Mouse (Mus musculus): ENCODE results near the gene Dlgap4. TPM values are rescaled to one million over a fixed set of nuclear protein-coding genes. Genes with fewer than 3 reads are reported as not detected.

The Dlgap4 gene
- polyA plus RNA-seq, 1 experiment from 2014 or later: 55.5 TPM

DNA sequence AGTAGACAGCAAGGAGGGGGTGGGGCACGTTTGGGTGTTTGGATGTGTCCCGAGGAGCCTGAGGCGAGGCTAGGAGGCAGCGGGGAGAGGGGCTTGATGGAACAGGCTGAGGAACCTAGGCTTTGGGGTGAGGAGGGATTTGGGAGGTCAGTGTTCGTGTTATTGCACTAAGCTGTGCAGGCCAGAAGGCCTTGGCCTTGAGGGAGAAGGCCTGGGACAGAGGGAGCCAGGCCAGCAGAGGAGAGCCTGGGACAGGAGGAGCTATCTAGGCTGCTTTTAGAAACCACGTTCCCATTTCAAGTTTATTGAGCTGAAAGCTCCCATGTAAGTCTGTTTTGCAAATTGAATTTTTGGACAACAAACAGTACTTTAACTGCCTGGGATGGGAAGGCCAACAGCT lies 46.5 kb downstream of the Dlgap4 start:
- WGBS: 69% methylated on average over 6 of the region's 6 CpGs
- no peak overlapping the region for H3K27ac ChIP-seq (ENCODE audit: low read length)
- H3K9me3 ChIP-seq (replicated peaks; ENCODE audit: control insufficient read depth, low read length): no peaks in the 10 kb centered on the region
- no peak for ATAC-seq (ENCODE audit: insufficient read depth, low FRiP score)
- H3K4me3 ChIP-seq (replicated peaks; ENCODE audit: low read length): no peak overlapping the region
- H3K4me2 ChIP-seq (ENCODE audit: low read depth, low read length): no peak overlapping the region
- H3K27me3 ChIP-seq (ENCODE audit: control insufficient read depth, insufficient read depth, low read length): no peaks in the 10 kb centered on the region
- H3K4me1 ChIP-seq (ENCODE audit: control insufficient read depth, insufficient read depth, low read length): no peaks in the 10 kb centered on the region
- H3K9ac ChIP-seq (ENCODE audit: low read length): no peak overlapping the region
- no peaks in the 10 kb centered on the region for H3K36me3 ChIP-seq (ENCODE audit: control insufficient read depth, insufficient read depth, low read length)

DNA sequence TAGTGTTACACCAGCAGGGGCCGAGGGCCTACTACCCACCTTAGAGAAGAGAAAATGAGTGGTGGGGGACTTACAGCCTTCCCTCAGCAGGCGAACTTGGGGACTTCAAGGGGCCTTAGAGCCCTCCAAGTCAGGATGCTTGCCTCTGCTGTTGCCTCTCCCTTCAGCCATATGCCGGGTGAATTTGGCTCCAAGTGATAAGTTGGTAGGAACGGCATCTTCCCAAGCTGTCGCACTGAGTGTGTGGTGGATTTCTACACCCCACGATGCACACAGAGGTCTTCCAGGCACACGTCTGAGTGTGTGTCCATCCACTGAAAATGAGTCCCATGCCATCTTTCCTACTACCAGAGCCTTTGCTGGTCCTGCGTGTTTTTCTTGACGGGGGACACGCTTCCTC lies 49.7 kb downstream of the Dlgap4 start:
- Histone ChIP-seq H3K4me1 (ENCODE audit: control insufficient read depth, insufficient read depth, low read length) (no peaks in the 10 kb centered on the region), H3K9ac (ENCODE audit: low read length) (no peak overlapping the region), H3K27me3 (ENCODE audit: control insufficient read depth, insufficient read depth, low read length) (no peaks in the 10 kb centered on the region), H3K36me3 (ENCODE audit: control insufficient read depth, insufficient read depth, low read length) (no peaks in the 10 kb centered on the region), H3K4me3 (replicated peaks; ENCODE audit: low read length) (no peak overlapping the region), H3K27ac (ENCODE audit: low read length) (no peak overlapping the region), H3K9me3 (replicated peaks; ENCODE audit: control insufficient read depth, low read length) (no peaks in the 10 kb centered on the region), H3K4me2 (ENCODE audit: low read depth, low read length) (no peak overlapping the region)
- 76% methylated on average over 10 of the region's 10 CpGs for WGBS
- no peak for ATAC-seq (ENCODE audit: insufficient read depth, low FRiP score)

DNA sequence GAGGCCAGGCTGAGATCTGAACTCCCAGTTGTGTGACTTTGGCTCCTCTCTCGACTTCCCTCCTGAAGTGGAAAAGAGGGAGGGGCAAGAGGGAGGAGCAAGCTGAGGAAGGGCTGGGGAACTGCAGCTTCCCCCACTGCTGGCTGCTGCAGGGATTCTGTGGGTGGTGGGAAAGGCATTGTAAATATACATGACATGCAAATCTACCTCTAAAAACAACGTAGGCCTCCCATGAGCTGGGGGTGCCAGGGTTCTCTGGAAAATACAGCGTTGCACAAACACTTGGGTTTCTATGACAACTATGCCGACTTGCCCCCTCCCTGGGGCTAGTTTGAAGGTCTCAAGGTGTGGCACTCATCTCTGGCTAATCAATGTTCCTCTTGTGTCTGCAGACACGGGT lies 50.9 kb downstream of the Dlgap4 start:
- H3K4me1 ChIP-seq (ENCODE audit: control insufficient read depth, insufficient read depth, low read length): no peaks in the 10 kb centered on the region
- no peaks in the 10 kb centered on the region for H3K27me3 ChIP-seq (ENCODE audit: control insufficient read depth, insufficient read depth, low read length)
- no peak overlapping the region for H3K4me3 ChIP-seq (replicated peaks; ENCODE audit: low read length)
- no peak overlapping the region for H3K27ac ChIP-seq (ENCODE audit: low read length)
- H3K4me2 ChIP-seq (ENCODE audit: low read depth, low read length): no peak overlapping the region
- no peaks in the 10 kb centered on the region for H3K9me3 ChIP-seq (replicated peaks; ENCODE audit: control insufficient read depth, low read length)
- ATAC-seq (ENCODE audit: insufficient read depth, low FRiP score): no peak
- no peak overlapping the region for H3K9ac ChIP-seq (ENCODE audit: low read length)
- H3K36me3 ChIP-seq (ENCODE audit: control insufficient read depth, insufficient read depth, low read length): no peaks in the 10 kb centered on the region
- WGBS: 11% methylated on average over 5 of the region's 5 CpGs

DNA sequence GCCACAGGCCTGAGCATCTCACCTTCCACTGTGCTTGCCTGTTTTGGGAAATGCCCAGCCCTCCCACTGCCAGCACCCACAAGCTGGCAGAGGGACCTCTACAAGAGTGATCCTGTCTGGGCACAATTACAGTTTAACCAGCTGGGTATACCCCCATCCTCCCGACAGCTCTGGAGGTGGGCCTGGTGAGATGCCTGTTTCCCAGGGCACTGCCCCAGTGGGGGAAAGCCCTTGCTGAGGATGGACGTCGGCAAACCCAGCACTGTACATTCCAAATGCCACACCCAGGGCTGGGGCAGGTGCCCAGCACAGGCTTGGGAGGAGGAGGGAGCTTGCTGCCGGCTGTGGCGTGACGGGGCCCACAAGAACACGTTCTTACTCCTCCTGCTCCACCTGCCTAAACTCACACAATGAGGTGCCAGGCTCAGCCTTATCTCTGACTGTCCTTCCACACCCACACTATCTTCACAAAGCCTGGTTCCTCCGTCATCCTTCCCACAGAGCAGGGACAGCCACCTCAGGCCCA lies 51.6 kb downstream of the Dlgap4 start:
- Histone ChIP-seq H3K4me3 (replicated peaks; ENCODE audit: low read length) (no peak overlapping the region), H3K36me3 (ENCODE audit: control insufficient read depth, insufficient read depth, low read length) (no peaks in the 10 kb centered on the region), H3K27ac (ENCODE audit: low read length) (no peak overlapping the region), H3K27me3 (ENCODE audit: control insufficient read depth, insufficient read depth, low read length) (no peaks in the 10 kb centered on the region), H3K4me1 (ENCODE audit: control insufficient read depth, insufficient read depth, low read length) (no peaks in the 10 kb centered on the region), H3K9me3 (replicated peaks; ENCODE audit: control insufficient read depth, low read length) (no peaks in the 10 kb centered on the region), H3K9ac (ENCODE audit: low read length) (no peak overlapping the region), H3K4me2 (ENCODE audit: low read depth, low read length) (no peak overlapping the region)
- no peak for ATAC-seq (ENCODE audit: insufficient read depth, low FRiP score)
- WGBS: 55% methylated on average over 8 of the region's 8 CpGs

DNA sequence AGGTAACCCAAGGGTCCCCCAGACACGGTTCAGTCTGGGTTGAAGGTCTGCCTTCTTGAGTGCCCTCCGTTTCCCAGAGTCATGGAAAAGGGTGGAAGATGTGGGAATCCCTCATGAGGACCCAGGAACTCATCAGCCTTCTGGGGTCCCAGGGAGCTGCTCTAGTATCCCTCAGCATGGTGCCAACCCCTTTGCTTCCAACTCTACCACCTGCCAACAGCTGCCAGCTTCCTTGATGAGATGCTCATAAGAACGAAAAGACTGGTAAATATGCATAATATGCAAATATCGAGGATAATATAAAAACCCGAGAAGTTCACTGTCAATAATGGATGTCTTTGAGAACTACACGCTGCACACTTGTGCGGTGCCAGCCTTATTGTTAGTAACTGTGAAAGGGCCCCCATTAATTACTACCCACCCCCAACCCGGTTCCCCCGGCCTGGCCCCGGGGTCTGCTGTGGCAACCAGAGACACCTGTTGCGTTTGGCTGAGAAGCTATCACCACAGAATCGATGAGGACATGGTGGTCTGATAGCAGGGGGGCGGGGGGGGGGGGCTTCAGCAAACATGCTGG lies 52.2 kb downstream of the Dlgap4 start:
- WGBS: 74% methylated on average over 13 of the region's 13 CpGs
- Histone ChIP-seq H3K27ac (ENCODE audit: low read length) (no peak overlapping the region), H3K4me2 (ENCODE audit: low read depth, low read length) (no peak overlapping the region), H3K36me3 (ENCODE audit: control insufficient read depth, insufficient read depth, low read length) (no peaks in the 10 kb centered on the region), H3K4me3 (replicated peaks; ENCODE audit: low read length) (no peak overlapping the region), H3K27me3 (ENCODE audit: control insufficient read depth, insufficient read depth, low read length) (no peaks in the 10 kb centered on the region), H3K4me1 (ENCODE audit: control insufficient read depth, insufficient read depth, low read length) (no peaks in the 10 kb centered on the region), H3K9me3 (replicated peaks; ENCODE audit: control insufficient read depth, low read length) (no peaks in the 10 kb centered on the region), H3K9ac (ENCODE audit: low read length) (no peak overlapping the region)
- ATAC-seq (ENCODE audit: insufficient read depth, low FRiP score): no peak

DNA sequence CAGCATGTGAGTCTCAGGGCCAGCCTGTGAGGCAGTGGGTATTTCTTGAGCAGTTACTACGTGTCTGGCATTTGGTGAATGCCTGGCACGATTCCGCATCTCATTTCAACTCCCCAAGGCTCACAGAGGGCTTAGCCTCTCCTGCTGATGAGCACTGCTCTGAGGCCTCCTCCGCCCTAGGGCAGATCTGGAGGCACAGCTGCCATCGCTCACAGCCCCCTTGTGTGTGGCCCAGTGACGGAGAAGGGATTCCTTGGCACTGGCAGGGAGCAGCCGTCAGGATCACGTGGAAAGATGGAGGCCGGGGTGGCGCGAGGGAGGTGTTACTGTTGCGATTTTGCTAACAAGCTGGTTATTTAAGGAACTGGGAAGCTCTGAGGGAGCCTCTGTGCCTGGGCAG lies 52.7 kb downstream of the Dlgap4 start:
- H3K4me1 ChIP-seq (ENCODE audit: control insufficient read depth, insufficient read depth, low read length): no peaks in the 10 kb centered on the region
- H3K9me3 ChIP-seq (replicated peaks; ENCODE audit: control insufficient read depth, low read length): no peaks in the 10 kb centered on the region
- H3K9ac ChIP-seq (ENCODE audit: low read length): no peak overlapping the region
- 40% methylated on average over 12 of the region's 12 CpGs for WGBS
- no peaks in the 10 kb centered on the region for H3K36me3 ChIP-seq (ENCODE audit: control insufficient read depth, insufficient read depth, low read length)
- H3K4me3 ChIP-seq (replicated peaks; ENCODE audit: low read length): no peak overlapping the region
- H3K27ac ChIP-seq (ENCODE audit: low read length): no peak overlapping the region
- no peaks in the 10 kb centered on the region for H3K27me3 ChIP-seq (ENCODE audit: control insufficient read depth, insufficient read depth, low read length)
- ATAC-seq (ENCODE audit: insufficient read depth, low FRiP score): no peak
- no peak overlapping the region for H3K4me2 ChIP-seq (ENCODE audit: low read depth, low read length)

DNA sequence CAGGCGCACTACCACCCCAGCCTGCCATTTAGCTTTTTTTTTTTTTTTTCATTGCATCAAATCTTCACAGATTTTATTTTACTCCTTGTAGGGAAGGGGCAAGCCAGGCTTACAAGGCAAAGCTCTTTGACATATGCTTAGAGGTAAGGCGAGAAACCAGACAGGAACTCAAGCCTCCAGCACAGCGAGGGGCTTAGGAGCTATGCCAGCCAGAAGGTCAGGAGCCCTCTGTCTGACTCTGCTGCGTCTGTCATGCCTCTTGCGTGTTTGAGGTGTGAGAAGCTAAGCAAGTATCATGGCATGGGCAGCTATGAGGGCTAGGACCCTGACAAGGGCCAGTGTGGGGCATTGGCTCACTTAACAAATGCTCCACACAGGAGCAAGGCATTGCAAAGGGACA lies 53.8 kb downstream of the Dlgap4 start:
- Histone ChIP-seq H3K4me2 (ENCODE audit: low read depth, low read length) (no peak overlapping the region), H3K36me3 (ENCODE audit: control insufficient read depth, insufficient read depth, low read length) (no peaks in the 10 kb centered on the region), H3K27me3 (ENCODE audit: control insufficient read depth, insufficient read depth, low read length) (no peaks in the 10 kb centered on the region), H3K4me1 (ENCODE audit: control insufficient read depth, insufficient read depth, low read length) (no peaks in the 10 kb centered on the region), H3K4me3 (replicated peaks; ENCODE audit: low read length) (no peak overlapping the region), H3K9ac (ENCODE audit: low read length) (no peak overlapping the region), H3K27ac (ENCODE audit: low read length) (no peak overlapping the region), H3K9me3 (replicated peaks; ENCODE audit: control insufficient read depth, low read length) (no peaks in the 10 kb centered on the region)
- 80% methylated on average over 5 of the region's 5 CpGs for WGBS
- ATAC-seq (ENCODE audit: insufficient read depth, low FRiP score): no peak

DNA sequence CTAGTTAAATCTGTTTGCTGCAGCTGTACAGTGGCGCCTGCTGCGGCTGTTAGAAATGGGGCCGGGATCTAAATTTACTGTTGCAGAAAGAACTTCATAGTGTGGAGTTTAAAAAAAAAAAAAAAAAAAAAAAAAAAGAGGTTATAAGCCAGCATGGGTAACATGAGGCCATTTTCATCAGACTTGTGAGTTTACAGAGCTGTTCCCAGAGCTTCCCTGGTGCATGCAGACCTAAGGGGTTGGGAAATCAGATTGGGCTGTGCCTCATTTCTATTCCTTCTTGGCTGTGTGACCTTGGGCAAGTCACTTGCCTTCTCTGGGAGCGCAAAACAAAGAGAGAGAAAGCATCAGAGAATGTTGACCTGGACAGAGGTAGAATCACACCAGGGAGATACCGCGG lies 55.1 kb downstream of the Dlgap4 start:
- Histone ChIP-seq H3K27me3 (ENCODE audit: control insufficient read depth, insufficient read depth, low read length) (no peaks in the 10 kb centered on the region), H3K9me3 (replicated peaks; ENCODE audit: control insufficient read depth, low read length) (no peaks in the 10 kb centered on the region), H3K9ac (ENCODE audit: low read length) (no peak overlapping the region), H3K36me3 (ENCODE audit: control insufficient read depth, insufficient read depth, low read length) (no peaks in the 10 kb centered on the region), H3K27ac (ENCODE audit: low read length) (no peak overlapping the region), H3K4me1 (ENCODE audit: control insufficient read depth, insufficient read depth, low read length) (no peaks in the 10 kb centered on the region), H3K4me2 (ENCODE audit: low read depth, low read length) (no peak overlapping the region), H3K4me3 (replicated peaks; ENCODE audit: low read length) (no peak overlapping the region)
- no peak for ATAC-seq (ENCODE audit: insufficient read depth, low FRiP score)
- 81% methylated on average over 6 of the region's 6 CpGs for WGBS

DNA sequence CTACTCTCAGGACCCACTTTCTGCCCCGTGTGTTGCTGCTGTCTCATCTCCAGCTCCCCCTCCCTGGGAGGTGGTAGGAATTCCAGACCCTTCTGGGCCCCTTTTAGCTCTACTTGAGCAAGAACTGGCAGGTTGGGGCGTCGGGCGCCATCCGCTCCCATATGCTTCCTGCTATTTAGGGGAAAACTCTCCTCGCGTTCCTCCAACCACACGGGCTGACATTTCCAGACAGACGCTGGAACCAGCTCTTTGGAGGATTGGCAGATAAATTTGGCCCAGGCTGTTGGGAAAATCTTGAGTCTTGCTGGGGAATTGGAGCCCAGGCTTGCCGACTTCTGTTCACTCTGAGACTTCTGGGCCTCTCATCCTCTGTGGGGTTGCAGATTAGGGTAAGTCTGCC lies 59.8 kb downstream of the Dlgap4 start:
- Histone ChIP-seq H3K36me3 (ENCODE audit: control insufficient read depth, insufficient read depth, low read length) (no peaks in the 10 kb centered on the region), H3K27me3 (ENCODE audit: control insufficient read depth, insufficient read depth, low read length) (no peaks in the 10 kb centered on the region), H3K27ac (ENCODE audit: low read length) (no peak overlapping the region), H3K9ac (ENCODE audit: low read length) (no peak overlapping the region), H3K4me3 (replicated peaks; ENCODE audit: low read length) (no peak overlapping the region), H3K9me3 (replicated peaks; ENCODE audit: control insufficient read depth, low read length) (no peaks in the 10 kb centered on the region), H3K4me2 (ENCODE audit: low read depth, low read length) (no peak overlapping the region), H3K4me1 (ENCODE audit: control insufficient read depth, insufficient read depth, low read length) (no peaks in the 10 kb centered on the region)
- ATAC-seq (ENCODE audit: insufficient read depth, low FRiP score): no peak
- WGBS: 77% methylated on average over 10 of the region's 10 CpGs

All from stomach, embryonic 16.5 days (tissue).